ENCODE assay signal across 8 mouse cellular contexts in genomic region chr7:80208738-80209430, GRCm38 (mm10). TPM values are rescaled to one million over a fixed set of nuclear protein-coding genes. Genes with fewer than 3 reads are reported as not detected.
A peak's percentile ranks its signal among the peaks of the same experiment; 100 is the strongest.
DNase-seq lines count a peak whose midpoint lies in the region; ATAC-seq lines count a peak whose summit lies in the region.

No protein-coding gene starts in this region.

- H3K4me2 ChIP-seq in forebrain, embryonic 12.5 days: no peak overlapping the region
- H3K4me2 ChIP-seq in forebrain, embryonic 16.5 days (ENCODE audit: low read length): no peak overlapping the region
- peak overlapping the region; percentile 4; the same call in 1 of the 2 replicates for H3K4me2 ChIP-seq in intestine, embryonic 16.5 days (ENCODE audit: low read depth, low read length)

- ATAC-seq in forebrain, embryonic 12.5 days (ENCODE audit: low FRiP score): no peak
- no peak for ATAC-seq in forebrain, embryonic 16.5 days
- peak; percentile 74 for ATAC-seq in intestine, embryonic 16.5 days

- peak; percentile 96 for DNase-seq in c-Kit-positive CD71-positive TER-119-negative erythroid progenitor cells, embryonic 14.5 days (ENCODE audit: low read depth)
- DNase-seq in lung, postnatal 4 days: peak; percentile 86 to 93
- DNase-seq in urinary bladder, postnatal 10 days (ENCODE audit: low spot score): no peak
- no peak for DNase-seq in left cerebral cortex, postnatal 36 days (ENCODE audit: low spot score in 2 of 2)
- DNase-seq in layer of hippocampus, adult 11-12 months (ENCODE audit: low spot score): no peak

- H3K36me3 ChIP-seq in forebrain, embryonic 12.5 days (replicated peaks): peaks cover 12% of the 10 kb centered on the region
- peaks cover 7% of the 10 kb centered on the region; the same call in 1 of the 2 replicates for H3K36me3 ChIP-seq in forebrain, embryonic 16.5 days (ENCODE audit: control insufficient read depth, insufficient read depth)
- no peaks in the 10 kb centered on the region for H3K36me3 ChIP-seq in intestine, embryonic 16.5 days (ENCODE audit: control insufficient read depth, insufficient read depth, low read length)

- intact Hi-C loops in left cerebral cortex, postnatal 36 days (cut with DNase I): no loop called here

- 81% methylated on average over 10 of the region's 10 CpGs for WGBS in forebrain, embryonic 12.5 days
- 71% methylated on average over 10 of the region's 10 CpGs for WGBS in forebrain, embryonic 16.5 days
- WGBS in intestine, embryonic 16.5 days: 61% methylated on average over 10 of the region's 10 CpGs

- no peak overlapping the region for H3K4me3 ChIP-seq in forebrain, embryonic 12.5 days (replicated peaks)
- H3K4me3 ChIP-seq in forebrain, embryonic 16.5 days (replicated peaks; ENCODE audit: low read length): no peak overlapping the region
- no peak overlapping the region for H3K4me3 ChIP-seq in intestine, embryonic 16.5 days (ENCODE audit: low read length)

- peaks cover 39% of the 10 kb centered on the region for H3K4me1 ChIP-seq in forebrain, embryonic 12.5 days
- peaks cover 26% of the 10 kb centered on the region for H3K4me1 ChIP-seq in forebrain, embryonic 16.5 days (replicated peaks; ENCODE audit: control insufficient read depth, insufficient read depth, low read length)
- H3K4me1 ChIP-seq in intestine, embryonic 16.5 days (ENCODE audit: control insufficient read depth, insufficient read depth, low read length): peaks cover 39% of the 10 kb centered on the region

- peak overlapping the region; percentile 19; the same call in 1 of the 2 replicates for H3K27ac ChIP-seq in forebrain, embryonic 12.5 days
- no peak overlapping the region for H3K27ac ChIP-seq in forebrain, embryonic 16.5 days (ENCODE audit: low read length)
- H3K27ac ChIP-seq in intestine, embryonic 16.5 days (ENCODE audit: low read length): peak overlapping the region; percentile 93

- H3K27me3 ChIP-seq in forebrain, embryonic 12.5 days: no peaks in the 10 kb centered on the region
- no peaks in the 10 kb centered on the region for H3K27me3 ChIP-seq in forebrain, embryonic 16.5 days (replicated peaks; ENCODE audit: control insufficient read depth, insufficient read depth, low read length)
- no peaks in the 10 kb centered on the region for H3K27me3 ChIP-seq in intestine, embryonic 16.5 days (replicated peaks; ENCODE audit: control insufficient read depth, insufficient read depth, low read length)

- H3K9ac ChIP-seq in forebrain, embryonic 12.5 days: no peak overlapping the region
- no peak overlapping the region for H3K9ac ChIP-seq in forebrain, embryonic 16.5 days (replicated peaks; ENCODE audit: low read depth, low read length)
- 0 out of 2 replicates have a peak overlapping the region, but pooled peaks have one; percentile 2 for H3K9ac ChIP-seq in intestine, embryonic 16.5 days (ENCODE audit: low read depth, low read length)

- H3K9me3 ChIP-seq in forebrain, embryonic 12.5 days: no peaks in the 10 kb centered on the region
- H3K9me3 ChIP-seq in forebrain, embryonic 16.5 days (ENCODE audit: control insufficient read depth, low read length): no peaks in the 10 kb centered on the region
- H3K9me3 ChIP-seq in intestine, embryonic 16.5 days (ENCODE audit: control insufficient read depth, low read length): no peaks in the 10 kb centered on the region

RNA-seq across cellular contexts. Expression of gene Sema4b, which starts 22.2 kb away (rescaled TPM):
- 16.7 and 19.4 TPM in 2 replicates for polyA plus RNA-seq in forebrain, embryonic 12.5 days (2016; fragmentation: Nextera tagmentation; extraction: Ambion mirVana)
- 20.6 and 26.6 TPM in 2 replicates for polyA plus RNA-seq in forebrain, embryonic 16.5 days (2015; fragmentation: Nextera tagmentation; extraction: Ambion mirVana)
- 14.9 and 16.3 TPM in 2 replicates for polyA plus RNA-seq in intestine, embryonic 16.5 days (2015; fragmentation: Nextera tagmentation; extraction: Ambion mirVana)
- 10 to 100 TPM; 16.9 to 19.1 TPM for total RNA-seq in left cerebral cortex, postnatal 36 days (2021)

RNA-seq across cellular contexts. Expression of gene Cib1, which starts 23.7 kb away (rescaled TPM):
- 34.7 and 41.6 TPM in 2 replicates for polyA plus RNA-seq in forebrain, embryonic 12.5 days (2016; fragmentation: Nextera tagmentation; extraction: Ambion mirVana)
- polyA plus RNA-seq in forebrain, embryonic 16.5 days (2015; fragmentation: Nextera tagmentation; extraction: Ambion mirVana): 26.5 and 26.7 TPM in 2 replicates
- 285 and 306 TPM in 2 replicates for polyA plus RNA-seq in intestine, embryonic 16.5 days (2015; fragmentation: Nextera tagmentation; extraction: Ambion mirVana)
- total RNA-seq in left cerebral cortex, postnatal 36 days (2021): 10 to 100 TPM; 21.7 to 21.8 TPM

RNA-seq across cellular contexts. Expression of gene Gdpgp1, which starts 23.8 kb away (rescaled TPM):
- 4.2 and 4.8 TPM in 2 replicates for polyA plus RNA-seq in forebrain, embryonic 12.5 days (2016; fragmentation: Nextera tagmentation; extraction: Ambion mirVana)
- polyA plus RNA-seq in forebrain, embryonic 16.5 days (2015; fragmentation: Nextera tagmentation; extraction: Ambion mirVana): 3.4 and 3.9 TPM in 2 replicates
- polyA plus RNA-seq in intestine, embryonic 16.5 days (2015; fragmentation: Nextera tagmentation; extraction: Ambion mirVana): 7.6 and 8.1 TPM in 2 replicates
- total RNA-seq in left cerebral cortex, postnatal 36 days (2021): 1 to 10 TPM; 6.0 to 6.6 TPM

RNA-seq across cellular contexts. Expression of gene Ttll13, which starts 37.3 kb away (rescaled TPM):
- 1.1 and 1.3 TPM in 2 replicates for polyA plus RNA-seq in forebrain, embryonic 12.5 days (2016; fragmentation: Nextera tagmentation; extraction: Ambion mirVana)
- 1.0 and 1.2 TPM in 2 replicates for polyA plus RNA-seq in forebrain, embryonic 16.5 days (2015; fragmentation: Nextera tagmentation; extraction: Ambion mirVana)
- 0.56 and 0.69 TPM in 2 replicates for polyA plus RNA-seq in intestine, embryonic 16.5 days (2015; fragmentation: Nextera tagmentation; extraction: Ambion mirVana)
- 1 to 10 TPM; 1.7 to 1.8 TPM for total RNA-seq in left cerebral cortex, postnatal 36 days (2021)

RNA-seq across cellular contexts. Expression of gene Ngrn, which starts 52.1 kb away (rescaled TPM):
- polyA plus RNA-seq in forebrain, embryonic 12.5 days (2016; fragmentation: Nextera tagmentation; extraction: Ambion mirVana): 56.8 TPM in 2 replicates
- 66.9 and 67.9 TPM in 2 replicates for polyA plus RNA-seq in forebrain, embryonic 16.5 days (2015; fragmentation: Nextera tagmentation; extraction: Ambion mirVana)
- polyA plus RNA-seq in intestine, embryonic 16.5 days (2015; fragmentation: Nextera tagmentation; extraction: Ambion mirVana): 52.0 and 57.8 TPM in 2 replicates
- 10 to 100 TPM; 44.8 to 45.9 TPM for total RNA-seq in left cerebral cortex, postnatal 36 days (2021)

Comparison
In these comparisons a context has a peak if more than half of its experiments do, and no peak if none do; other contexts are left out.
1. DNase-seq: peak in c-Kit-positive CD71-positive TER-119-negative erythroid progenitor cells, embryonic 14.5 days (single experiment) and lung, postnatal 4 days (2 of 2); none in urinary bladder, postnatal 10 days (single experiment), left cerebral cortex, postnatal 36 days (0 of 2) and layer of hippocampus, adult 11-12 months (single experiment).